Mouse (Mus musculus): ENCODE results near the gene Carm1.
"Not testable (repeated sequence)": the region's sequence is repeated elsewhere in the genome, so short reads cannot be mapped to it uniquely, and the experiment has no call there.

Gene Carm1

GRCm38 (mm10) chr9:21574012-21574801, 27.5 kb downstream of the Carm1 start:
- CTCF ChIA-PET, result no interaction called here

GRCm38 (mm10) chr9:21575253-21575652, 28.6 kb downstream of the Carm1 start:
- CTCF ChIA-PET, result no interaction called here

- CTCF ChIA-PET, result no interaction called here
Observed at GRCm38 (mm10) chr9:21576286-21576685, 29.6 kb downstream of the Carm1 start.

GRCm38 (mm10) chr9:21578226-21578625, 31.5 kb downstream of the Carm1 start:
- CTCF ChIA-PET, result interaction anchor here (0.6 kb wide), 1 partner anchor 628 kb away, joined by 4 read pairs; no protein-coding TSS in a partner anchor

- CTCF ChIA-PET, result no interaction called here
Observed at GRCm38 (mm10) chr9:21585401-21585800, 38.7 kb downstream of the Carm1 start.

GRCm38 (mm10) chr9:21587678-21588349, 41.1 kb downstream of the Carm1 start:
- CTCF ChIA-PET, result no interaction called here

- CTCF ChIA-PET, result no interaction called here
Observed at GRCm38 (mm10) chr9:21588350-21588749, 41.7 kb downstream of the Carm1 start.

GRCm38 (mm10) chr9:21589538-21589937, 42.8 kb downstream of the Carm1 start:
- CTCF ChIA-PET, result no interaction called here

GRCm38 (mm10) chr9:21591127-21591830, 44.6 kb downstream of the Carm1 start:
- CTCF ChIA-PET, result interaction anchor here (0.7 kb wide), 1 partner anchor 66 kb away, joined by 3 read pairs; no protein-coding TSS in a partner anchor

- CTCF ChIA-PET, result interaction anchor here (0.7 to 1.5 kb wide), 2 partner anchors 45 to 67 kb away, joined by 3 read pairs; partner anchors contain the start of gene Carm1
Observed at GRCm38 (mm10) chr9:21591831-21592702, 45.4 kb downstream of the Carm1 start.

GRCm38 (mm10) chr9:21592703-21593121, 46.0 kb downstream of the Carm1 start, which contains the start of the genes Timm29 and Yipf2:
Timm29 (plus strand) TSS chr9:21592722.
Yipf2 (minus strand) TSS chr9:21592828.
- CTCF ChIA-PET, result interaction anchor here (1.5 kb wide), 1 partner anchor 46 kb away, joined by 3 read pairs; the partner anchor contains the start of gene Carm1

- CTCF ChIA-PET, result interaction anchor here (1.5 kb wide), 1 partner anchor 46 kb away, joined by 3 read pairs; the partner anchor contains the start of gene Carm1
Observed at GRCm38 (mm10) chr9:21593122-21593721, 46.5 kb downstream of the Carm1 start.

- CTCF ChIA-PET, result not testable (repeated sequence)
Observed at GRCm38 (mm10) chr9:21594350-21594749, 47.7 kb downstream of the Carm1 start.

GRCm38 (mm10) chr9:21594838-21595237, 48.1 kb downstream of the Carm1 start:
- CTCF ChIA-PET, result no interaction called here

GRCm38 (mm10) chr9:21598198-21598597, 51.5 kb downstream of the Carm1 start:
- CTCF ChIA-PET, result interaction anchor here (0.7 kb wide), 1 partner anchor 432 kb away, joined by 3 read pairs; no protein-coding TSS in a partner anchor

- CTCF ChIA-PET, result no interaction called here
Observed at GRCm38 (mm10) chr9:21600186-21600585, 53.5 kb downstream of the Carm1 start.

- CTCF ChIA-PET, result interaction anchor here (0.7 kb wide), 1 partner anchor 40 kb away, joined by 3 read pairs; no protein-coding TSS in a partner anchor
Observed at GRCm38 (mm10) chr9:21601073-21601472, 54.4 kb downstream of the Carm1 start.

GRCm38 (mm10) chr9:21601722-21602399, 55.2 kb downstream of the Carm1 start:
- CTCF ChIA-PET, result interaction anchor here (0.7 to 1.1 kb wide), 3 partner anchors 26 to 225 kb away, joined by 3 to 7 read pairs (median 4); no protein-coding TSS in a partner anchor

- CTCF ChIA-PET, result no interaction called here
Observed at GRCm38 (mm10) chr9:21604119-21604518, 57.4 kb downstream of the Carm1 start.

- CTCF ChIA-PET, result no interaction called here
Observed at GRCm38 (mm10) chr9:21605865-21606264, 59.2 kb downstream of the Carm1 start.
